Mouse (Mus musculus): ENCODE results near the gene Mettl7a2. TPM values are rescaled to one million over a fixed set of nuclear protein-coding genes. Genes with fewer than 3 reads are reported as not detected.
"Not testable (repeated sequence)": the region's sequence is repeated elsewhere in the genome, so short reads cannot be mapped to it uniquely, and the experiment has no call there.

Mettl7a2 gene
- total RNA-seq, 2 experiments from 2014 or later: not detected

- ATAC-seq (ENCODE audit: poor library complexity, severe bottlenecking): not testable (repeated sequence)
Measured at GRCm38 (mm10) chr15:100337328-100337727, 15.7 kb upstream of the Mettl7a2 start.

GRCm38 (mm10) chr15:100337847-100338246 is 15.2 kb upstream of the Mettl7a2 start:
- ATAC-seq (ENCODE audit: poor library complexity, severe bottlenecking): peak; percentile 59; the same call in 1 of the 2 replicates

- not testable (repeated sequence) for ATAC-seq (ENCODE audit: poor library complexity, severe bottlenecking)
Measured at GRCm38 (mm10) chr15:100341314-100341980, 11.6 kb upstream of the Mettl7a2 start.

GRCm38 (mm10) chr15:100345484-100345883 is 7.5 kb upstream of the Mettl7a2 start:
- ATAC-seq (ENCODE audit: poor library complexity, severe bottlenecking): no peak

- ATAC-seq (ENCODE audit: poor library complexity, severe bottlenecking): no peak
Measured at GRCm38 (mm10) chr15:100346761-100347160, 6.2 kb upstream of the Mettl7a2 start.

GRCm38 (mm10) chr15:100349496-100349895 is 3.5 kb upstream of the Mettl7a2 start:
- ATAC-seq (ENCODE audit: poor library complexity, severe bottlenecking): no peak

GRCm38 (mm10) chr15:100351501-100352060 is 1.4 kb upstream of the Mettl7a2 start:
- no peak for ATAC-seq (ENCODE audit: poor library complexity, severe bottlenecking)

- peak; percentile 40; the same call in 1 of the 2 replicates for ATAC-seq (ENCODE audit: poor library complexity, severe bottlenecking)
Measured at GRCm38 (mm10) chr15:100353399-100353798, 399 bp downstream of the Mettl7a2 start.

- ATAC-seq (ENCODE audit: poor library complexity, severe bottlenecking): no peak
Measured at GRCm38 (mm10) chr15:100355876-100356275, 2.9 kb downstream of the Mettl7a2 start.

- no peak for ATAC-seq (ENCODE audit: poor library complexity, severe bottlenecking)
Measured at GRCm38 (mm10) chr15:100364242-100364641, 11.2 kb downstream of the Mettl7a2 start, which contains the start of gene Higd1c. Gene Higd1c (plus strand): TSS chr15:100364542.

- not testable (repeated sequence) for ATAC-seq (ENCODE audit: poor library complexity, severe bottlenecking)
Measured at GRCm38 (mm10) chr15:100365967-100366366, 13.0 kb downstream of the Mettl7a2 start.

- ATAC-seq (ENCODE audit: poor library complexity, severe bottlenecking): no peak
Measured at GRCm38 (mm10) chr15:100367119-100367518, 14.1 kb downstream of the Mettl7a2 start.

- no peak for ATAC-seq (ENCODE audit: poor library complexity, severe bottlenecking)
Measured at GRCm38 (mm10) chr15:100375066-100375465, 22.1 kb downstream of the Mettl7a2 start.

- ATAC-seq (ENCODE audit: poor library complexity, severe bottlenecking): peak; percentile 74
Measured at GRCm38 (mm10) chr15:100377847-100378505, 25.0 kb downstream of the Mettl7a2 start.

GRCm38 (mm10) chr15:100379658-100380057 is 26.7 kb downstream of the Mettl7a2 start:
- no peak for ATAC-seq (ENCODE audit: poor library complexity, severe bottlenecking)

GRCm38 (mm10) chr15:100380104-100380503 is 27.1 kb downstream of the Mettl7a2 start:
- no peak for ATAC-seq (ENCODE audit: poor library complexity, severe bottlenecking)

- ATAC-seq (ENCODE audit: poor library complexity, severe bottlenecking): no peak
Measured at GRCm38 (mm10) chr15:100385705-100386104, 32.7 kb downstream of the Mettl7a2 start.

GRCm38 (mm10) chr15:100387544-100388223 is 34.7 kb downstream of the Mettl7a2 start:
- no peak for ATAC-seq (ENCODE audit: poor library complexity, severe bottlenecking)

- peak; percentile 49 for ATAC-seq (ENCODE audit: poor library complexity, severe bottlenecking)
Measured at GRCm38 (mm10) chr15:100388224-100388835, 35.3 kb downstream of the Mettl7a2 start.

- no peak for ATAC-seq (ENCODE audit: poor library complexity, severe bottlenecking)
Measured at GRCm38 (mm10) chr15:100388886-100389285, 35.9 kb downstream of the Mettl7a2 start.

- ATAC-seq (ENCODE audit: poor library complexity, severe bottlenecking): no peak
Measured at GRCm38 (mm10) chr15:100391066-100391465, 38.1 kb downstream of the Mettl7a2 start.
